In the genomic region with DNA sequence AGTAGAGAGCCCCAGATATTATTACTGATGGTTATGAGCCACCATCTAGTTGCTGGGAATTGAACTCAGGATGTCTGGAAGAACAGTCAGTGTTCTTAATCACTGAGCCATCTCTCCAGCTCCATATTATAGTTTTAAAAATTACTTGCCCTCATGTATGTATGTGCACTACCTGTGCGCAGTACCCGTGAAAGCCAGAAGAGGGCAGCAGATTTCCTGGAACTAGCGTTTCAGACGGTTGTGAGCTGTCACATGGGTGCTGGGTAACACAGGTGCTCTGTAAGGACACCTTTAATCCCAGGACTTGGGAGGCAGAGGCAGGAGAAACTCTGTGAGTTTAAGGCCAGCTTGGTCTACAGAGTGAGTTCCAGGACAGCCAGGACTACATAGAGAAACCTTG, we compare ENCODE assay signal across 10 mouse cellular contexts.
A peak's percentile ranks its signal among the peaks of the same experiment; 100 is the strongest.
DNase-seq lines count a peak whose midpoint lies in the region; ATAC-seq and TF ChIP-seq lines count a peak whose summit lies in the region.
"Had no signal": no experiment of that assay in that cellular context is flagged by ENCODE, and none has a peak within 500 bp of the region (broad histone marks: within the 10 kb centered on the region; RNA-seq: fewer than 3 reads in every experiment).

No protein-coding gene starts in this region.

- no peak for ATAC-seq in hindbrain, postnatal 0 days
- ATAC-seq in hindbrain, embryonic 13.5 days (ENCODE audit: low FRiP score), result no peak
- no peak for ATAC-seq in midbrain, postnatal 0 days (ENCODE audit: low FRiP score)
- no peak for ATAC-seq in midbrain, embryonic 13.5 days
- ATAC-seq: forebrain, embryonic 16.5 days had no signal

- H3K36me3 ChIP-seq in hindbrain, postnatal 0 days (ENCODE audit: insufficient read depth, low read length), result no peaks in the 10 kb centered on the region
- H3K36me3 ChIP-seq in hindbrain, embryonic 13.5 days, result no peaks in the 10 kb centered on the region
- no peaks in the 10 kb centered on the region for H3K36me3 ChIP-seq in midbrain, postnatal 0 days (ENCODE audit: insufficient read depth, low read length)
- H3K36me3 ChIP-seq in midbrain, embryonic 13.5 days, result no peaks in the 10 kb centered on the region
- H3K36me3 ChIP-seq in MEL (ENCODE audit: control insufficient read depth in 1 of 2, insufficient read depth in 2 of 2, low read length in 2 of 2), result no peaks in the 10 kb centered on the region
- H3K36me3 ChIP-seq: G1E had no signal

- no peaks in the 10 kb centered on the region; the same call in 1 of the 2 replicates for H3K4me1 ChIP-seq in hindbrain, postnatal 0 days (ENCODE audit: insufficient read depth, low read length)
- no peaks in the 10 kb centered on the region; the same call in 1 of the 2 replicates for H3K4me1 ChIP-seq in hindbrain, embryonic 13.5 days (replicated peaks)
- no peaks in the 10 kb centered on the region for H3K4me1 ChIP-seq in midbrain, postnatal 0 days (ENCODE audit: insufficient read depth, low read length)
- peaks cover 5% of the 10 kb centered on the region; the same call in 1 of the 2 replicates for H3K4me1 ChIP-seq in midbrain, embryonic 13.5 days (replicated peaks)
- H3K4me1 ChIP-seq in MEL (ENCODE audit: control insufficient read depth in 1 of 2, insufficient read depth in 2 of 2, low read length in 2 of 2), result no peaks in the 10 kb centered on the region

- peak; percentile 47 for TF ChIP-seq CTCF in hindbrain, postnatal 0 days (IDR thresholded peaks at IDR 0.05; ENCODE audit: low read depth)
- peak; percentile 50 for TF ChIP-seq CTCF in midbrain, postnatal 0 days (IDR thresholded peaks at IDR 0.05)
- peak; percentile 53 to 59 (median 54) for TF ChIP-seq CTCF in MEL (IDR thresholded peaks at IDR 0.05 in 2 of 3, conservative IDR thresholded peaks at IDR 0.05 in 1 of 3; ENCODE audit: control insufficient read depth in 1 of 3, insufficient read depth in 1 of 3, low read depth in 2 of 3, low read length in 3 of 3, poor library complexity in 1 of 3, severe bottlenecking in 1 of 3)

- DNase-seq in hindbrain, postnatal 0 days (ENCODE audit: low spot score), result no peak
- DNase-seq in midbrain, postnatal 0 days (ENCODE audit: low spot score), result no peak
- DNase-seq in MEL (ENCODE audit: low read depth, low spot score), result peak; percentile 50
- DNase-seq in naive thymus-derived CD4-positive, alpha-beta T cell, adult 2 months (ENCODE audit: low read depth), result peak; percentile 29
- DNase-seq in urinary bladder, postnatal 10 days (ENCODE audit: low spot score), result no peak
- no peak for DNase-seq in urinary bladder, postnatal 25 days (ENCODE audit: low spot score)

- TF ChIP-seq RAD21 in MEL (IDR thresholded peaks at IDR 0.05; ENCODE audit: low read depth, low read length), result peak; percentile 8

- H3K79me2 ChIP-seq in MEL (ENCODE audit: control insufficient read depth, insufficient read depth, low read length, poor library complexity), result no peaks in the 10 kb centered on the region

- TF ChIP-seq POLR2A in MEL (IDR thresholded peaks at IDR 0.05; ENCODE audit: control insufficient read depth in 1 of 2, insufficient read depth in 1 of 2, low read depth in 1 of 2, low read length in 2 of 2, poor library complexity in 1 of 2), result no peak

- no peak overlapping the region for H3K27ac ChIP-seq in hindbrain, postnatal 0 days
- no peak overlapping the region for H3K27ac ChIP-seq in hindbrain, embryonic 13.5 days
- no peak overlapping the region for H3K27ac ChIP-seq in midbrain, postnatal 0 days (ENCODE audit: low read depth, low read length)
- H3K27ac ChIP-seq in midbrain, embryonic 13.5 days, result no peak overlapping the region
- no peak overlapping the region for H3K27ac ChIP-seq in MEL (ENCODE audit: control insufficient read depth, low read depth, low read length)

- 91% methylated on average over 4 of the region's 4 CpGs for WGBS in hindbrain, postnatal 0 days
- WGBS in hindbrain, embryonic 13.5 days, result 93% methylated on average over 4 of the region's 4 CpGs
- WGBS in midbrain, postnatal 0 days, result 96% methylated on average over 4 of the region's 4 CpGs
- WGBS in midbrain, embryonic 13.5 days, result 90% methylated on average over 4 of the region's 4 CpGs

- H3K9ac ChIP-seq in hindbrain, postnatal 0 days (replicated peaks; ENCODE audit: low read length), result no peak overlapping the region
- H3K9ac ChIP-seq in hindbrain, embryonic 13.5 days, result no peak overlapping the region
- no peak overlapping the region for H3K9ac ChIP-seq in midbrain, postnatal 0 days (replicated peaks; ENCODE audit: low read length, poor library complexity, severe bottlenecking)
- H3K9ac ChIP-seq in midbrain, embryonic 13.5 days (replicated peaks), result no peak overlapping the region
- H3K9ac ChIP-seq in MEL (ENCODE audit: control insufficient read depth, low read depth, low read length, poor library complexity, severe bottlenecking), result no peak overlapping the region

- no peaks in the 10 kb centered on the region for H3K27me3 ChIP-seq in hindbrain, postnatal 0 days (ENCODE audit: insufficient read depth, low read length)
- no peaks in the 10 kb centered on the region for H3K27me3 ChIP-seq in hindbrain, embryonic 13.5 days
- no peaks in the 10 kb centered on the region for H3K27me3 ChIP-seq in midbrain, postnatal 0 days (ENCODE audit: insufficient read depth, low read length)
- H3K27me3 ChIP-seq in midbrain, embryonic 13.5 days, result no peaks in the 10 kb centered on the region
- no peaks in the 10 kb centered on the region for H3K27me3 ChIP-seq in MEL (ENCODE audit: control insufficient read depth in 1 of 2, insufficient read depth in 2 of 2, low read length in 2 of 2)

- TF ChIP-seq EP300 in MEL (IDR thresholded peaks at IDR 0.05; ENCODE audit: low read depth in 1 of 2, low read length in 2 of 2), result no peak

- H3K4me3 ChIP-seq in hindbrain, postnatal 0 days (ENCODE audit: low read length), result no peak overlapping the region
- H3K4me3 ChIP-seq in hindbrain, embryonic 13.5 days, result no peak overlapping the region
- no peak overlapping the region for H3K4me3 ChIP-seq in midbrain, postnatal 0 days (ENCODE audit: low read depth, low read length)
- no peak overlapping the region for H3K4me3 ChIP-seq in midbrain, embryonic 13.5 days (replicated peaks)
- H3K4me3 ChIP-seq in MEL (ENCODE audit: control insufficient read depth in 1 of 2, insufficient read depth in 1 of 2, low read depth in 2 of 2, low read length in 2 of 2), result no peak overlapping the region

- H3K4me2 ChIP-seq in hindbrain, postnatal 0 days (ENCODE audit: low read depth, low read length), result no peak overlapping the region
- no peak overlapping the region for H3K4me2 ChIP-seq in hindbrain, embryonic 13.5 days
- no peak overlapping the region for H3K4me2 ChIP-seq in midbrain, postnatal 0 days (ENCODE audit: low read depth, low read length, poor library complexity, severe bottlenecking)
- no peak overlapping the region for H3K4me2 ChIP-seq in midbrain, embryonic 13.5 days (replicated peaks)

- H3K9me3 ChIP-seq in hindbrain, postnatal 0 days (ENCODE audit: low read length), result no peaks in the 10 kb centered on the region
- no peaks in the 10 kb centered on the region for H3K9me3 ChIP-seq in hindbrain, embryonic 13.5 days
- no peaks in the 10 kb centered on the region for H3K9me3 ChIP-seq in midbrain, postnatal 0 days (ENCODE audit: low read length)
- no peaks in the 10 kb centered on the region for H3K9me3 ChIP-seq in midbrain, embryonic 13.5 days
- H3K9me3 ChIP-seq in MEL (replicated peaks; ENCODE audit: insufficient read depth, low read length), result no peaks in the 10 kb centered on the region

TF ChIP-seq in MEL, 35 proteins besides CTCF, POLR2A, EP300 and RAD21:
- TF ChIP-seq GATA1 (IDR thresholded peaks at IDR 0.05; ENCODE audit: low read depth, low read length), result no peak
- TF ChIP-seq TAL1 (IDR thresholded peaks at IDR 0.05; ENCODE audit: low read length), result no peak
- no peak for TF ChIP-seq MEF2A (IDR thresholded peaks at IDR 0.05; ENCODE audit: extremely low read depth, insufficient replicate concordance, low read depth, low read length, poor library complexity, severe bottlenecking)
- no peak for TF ChIP-seq E2F4 (IDR thresholded peaks at IDR 0.05; ENCODE audit: borderline replicate concordance, low read depth, low read length)
- no peak for TF ChIP-seq SIN3A (IDR thresholded peaks at IDR 0.05; ENCODE audit: low read length)
- TF ChIP-seq TCF12 (IDR thresholded peaks at IDR 0.05; ENCODE audit: low read depth, low read length), result no peak
- TF ChIP-seq ZC3H11A (IDR thresholded peaks at IDR 0.05; ENCODE audit: low read depth, low read length), result no peak
- TF ChIP-seq CHD1 (IDR thresholded peaks at IDR 0.05; ENCODE audit: low read depth, low read length), result no peak
- no peak for TF ChIP-seq ZKSCAN1 (IDR thresholded peaks at IDR 0.05; ENCODE audit: low read depth, low read length)
- TF ChIP-seq ZMIZ1 (IDR thresholded peaks at IDR 0.05; ENCODE audit: low read depth, low read length), result no peak
- TF ChIP-seq NRF1 (IDR thresholded peaks at IDR 0.05; ENCODE audit: insufficient read depth, low read depth, low read length, poor library complexity, severe bottlenecking), result no peak
- no peak for TF ChIP-seq RCOR1 (IDR thresholded peaks at IDR 0.05; ENCODE audit: low read depth, low read length)

Comparison
In these comparisons a context has a peak if more than half of its experiments do, and no peak if none do; other contexts are left out.
1. DNase-seq: peak in MEL (single experiment) and naive thymus-derived CD4-positive, alpha-beta T cell, adult 2 months (single experiment); none in hindbrain, postnatal 0 days (single experiment), midbrain, postnatal 0 days (single experiment), urinary bladder, postnatal 10 days (single experiment) and urinary bladder, postnatal 25 days (single experiment).
2. Peak in every context shown above with its lines, with median percentiles within 50 percentile points of each other: CTCF ChIP-seq.